Mouse (Mus musculus) ES-Bruce4 (cell line): ENCODE data around the gene Ext2. TPM values are rescaled to one million over a fixed set of nuclear protein-coding genes. Genes with fewer than 3 reads are reported as not detected.

ENCODE experiments used
- H3K27ac ChIP-seq: 2 replicates; pipeline ENCODE4 v1.5.1; 2012; ENCODE audit warnings: low read length, inconsistent platforms; ENCODE audit not compliant: insufficient read depth
- H3K27me3 ChIP-seq: 2 replicates; pipeline ENCODE4 v1.6.1; 2012; ENCODE audit warnings: mild to moderate bottlenecking, low read length, inconsistent platforms; ENCODE audit not compliant: control insufficient read depth, poor library complexity, insufficient read depth, severe bottlenecking
- H3K36me3 ChIP-seq: 2 replicates; pipeline ENCODE4 v1.6.1; 2012; ENCODE audit warnings: inconsistent platforms, mild to moderate bottlenecking, low read length, moderate library complexity; ENCODE audit not compliant: control insufficient read depth, poor library complexity, insufficient read depth, severe bottlenecking
- H3K4me1 ChIP-seq: one replicate; pipeline ENCODE4 v1.8.1; 2011; ENCODE audit warnings: low read length; ENCODE audit not compliant: control insufficient read depth, insufficient read depth
- H3K4me3 ChIP-seq: 2 replicates; pipeline ENCODE4 v1.5.1; 2011; ENCODE audit warnings: low read depth, mild to moderate bottlenecking, low read length
- H3K9ac ChIP-seq: 2 replicates; pipeline ENCODE4 v1.6.1; 2012; ENCODE audit warnings: low read depth, mild to moderate bottlenecking, inconsistent platforms; ENCODE audit not compliant: poor library complexity, severe bottlenecking
- H3K9me3 ChIP-seq: replicated peaks from 2 replicates; pipeline ENCODE4 v1.6.1; 2012; ENCODE audit warnings: mild to moderate bottlenecking, low read length, inconsistent platforms; ENCODE audit not compliant: control insufficient read depth, poor library complexity, insufficient read depth, severe bottlenecking
- CTCF ChIP-seq: IDR thresholded peaks from one replicate; pipeline ENCODE4 v1.8.1; 2011; ENCODE audit warnings: low read depth, low read length
- EP300 ChIP-seq: IDR thresholded peaks from 2 replicates; pipeline ENCODE4 v1.6.1; 2011; ENCODE audit warnings: low read depth, low read length; ENCODE audit not compliant: insufficient read depth
- POLR2A ChIP-seq: IDR thresholded peaks from one replicate; pipeline ENCODE4 v1.8.1; 2011; ENCODE audit warnings: low read length; ENCODE audit not compliant: insufficient read depth
- polyA plus RNA-seq: library from polyadenylated mRNA; stranded (reverse); fragments of >200 nt; gene quantifications from 2 replicates; pipeline ENCODE4 v1.2.4, GENCODE M21; 2011; ENCODE audit warnings: low read depth; ENCODE audit not compliant: missing spikeins, insufficient read depth, insufficient read length

Gene Ext2
- polyA plus RNA-seq, 1 experiment: 32.8 TPM

DNA sequence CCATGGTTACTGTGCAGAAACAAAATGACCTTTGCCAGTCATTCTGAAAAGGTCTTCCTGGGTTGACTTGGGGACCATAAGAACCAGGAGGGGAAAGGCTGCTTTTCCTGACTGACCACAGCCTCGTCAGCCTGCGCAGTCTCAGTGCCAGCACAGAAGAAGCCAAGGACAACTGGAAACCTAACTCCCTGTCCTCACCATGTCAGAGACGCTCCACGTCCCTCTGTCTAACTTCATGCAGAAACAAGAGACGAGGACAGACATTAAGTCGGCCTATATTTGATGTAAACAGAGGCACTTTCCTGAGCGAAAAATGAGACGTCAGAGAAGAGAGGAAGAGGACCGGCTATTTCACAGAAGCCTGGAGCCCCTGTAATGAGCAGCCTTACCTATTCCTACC, 76.6 kb downstream of the Ext2 start:
- Histone ChIP-seq H3K4me1 (no peaks in the 10 kb centered on the region), H3K27ac (no peak overlapping the region), H3K9me3 (no peaks in the 10 kb centered on the region), H3K4me3 (no peak overlapping the region), H3K36me3 (no peaks in the 10 kb centered on the region), H3K27me3 (no peaks in the 10 kb centered on the region), H3K9ac (no peak overlapping the region)
- TF ChIP-seq POLR2A (no peak), EP300 (no peak), CTCF (no peak)

DNA sequence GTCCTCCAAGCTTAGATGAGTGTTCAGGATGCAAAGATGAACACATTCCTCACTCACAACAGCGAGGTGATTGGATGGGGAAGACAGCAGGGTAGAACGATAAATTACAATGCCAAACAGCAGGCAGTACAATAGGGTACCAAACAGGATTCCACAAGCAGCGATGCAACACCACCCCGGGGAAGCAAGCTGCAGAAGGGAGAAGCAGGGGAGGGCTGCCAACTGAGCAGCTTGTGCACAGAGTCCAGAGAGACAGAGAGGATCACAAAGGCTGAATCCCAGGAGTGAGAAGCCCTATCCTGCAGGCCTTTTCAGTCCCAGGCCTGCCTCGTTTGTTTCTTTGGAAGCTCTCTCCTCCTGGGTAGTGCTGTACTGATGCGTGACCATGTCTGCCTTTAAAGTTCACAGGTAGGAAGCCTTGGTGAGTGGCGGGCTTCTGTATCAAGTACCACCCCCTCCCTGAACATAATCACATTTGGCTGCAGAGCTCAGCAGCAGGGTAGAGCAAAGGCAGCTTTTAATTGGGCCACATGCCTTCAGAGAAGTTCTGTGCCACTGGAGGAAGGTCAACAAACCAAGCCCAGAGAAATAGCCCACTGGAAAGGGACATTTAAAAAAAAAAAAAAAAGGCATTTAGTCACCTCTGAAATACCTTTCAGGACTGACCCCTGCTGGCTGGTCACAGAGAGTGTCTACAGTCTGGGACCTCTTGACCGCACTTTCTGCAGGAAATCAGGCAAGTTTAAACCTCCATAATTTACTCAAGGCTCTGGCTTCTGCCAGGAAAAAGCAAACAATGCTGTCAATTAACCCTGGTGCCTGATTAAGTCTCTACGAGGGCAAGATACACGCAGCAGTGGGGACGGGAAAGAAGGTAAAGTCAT, 77.8 kb downstream of the Ext2 start:
- no peak for TF ChIP-seq EP300
- no peak for TF ChIP-seq POLR2A
- TF ChIP-seq CTCF: no peak
- Histone ChIP-seq H3K4me1 (no peaks in the 10 kb centered on the region), H3K9me3 (no peaks in the 10 kb centered on the region), H3K27ac (no peak overlapping the region), H3K27me3 (no peaks in the 10 kb centered on the region), H3K4me3 (no peak overlapping the region), H3K9ac (no peak overlapping the region), H3K36me3 (no peaks in the 10 kb centered on the region)

DNA sequence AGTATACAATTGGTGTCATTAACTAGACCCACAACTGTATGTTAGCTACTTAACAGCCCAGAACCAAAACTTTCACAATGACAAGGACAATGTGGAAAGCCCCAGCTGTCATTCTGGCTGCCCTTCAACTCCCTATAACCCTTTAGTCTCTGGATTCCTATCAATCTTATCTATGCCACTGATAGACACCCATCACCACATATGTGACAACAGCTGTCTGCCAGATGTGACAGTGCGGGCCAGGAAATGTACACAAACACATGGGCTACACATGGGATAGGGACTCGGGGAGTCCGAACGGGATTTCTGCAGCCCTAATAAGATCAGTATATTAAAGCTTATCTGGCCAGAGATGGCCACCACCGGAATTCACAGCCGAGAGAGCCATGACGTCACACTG, 80.7 kb downstream of the Ext2 start:
- no peaks in the 10 kb centered on the region for H3K27me3 ChIP-seq
- no peak overlapping the region for H3K9ac ChIP-seq
- H3K4me1 ChIP-seq: no peaks in the 10 kb centered on the region
- no peaks in the 10 kb centered on the region for H3K9me3 ChIP-seq
- H3K4me3 ChIP-seq: no peak overlapping the region
- no peaks in the 10 kb centered on the region for H3K36me3 ChIP-seq
- TF ChIP-seq CTCF (no peak), POLR2A (no peak), EP300 (no peak)
- H3K27ac ChIP-seq: no peak overlapping the region

DNA sequence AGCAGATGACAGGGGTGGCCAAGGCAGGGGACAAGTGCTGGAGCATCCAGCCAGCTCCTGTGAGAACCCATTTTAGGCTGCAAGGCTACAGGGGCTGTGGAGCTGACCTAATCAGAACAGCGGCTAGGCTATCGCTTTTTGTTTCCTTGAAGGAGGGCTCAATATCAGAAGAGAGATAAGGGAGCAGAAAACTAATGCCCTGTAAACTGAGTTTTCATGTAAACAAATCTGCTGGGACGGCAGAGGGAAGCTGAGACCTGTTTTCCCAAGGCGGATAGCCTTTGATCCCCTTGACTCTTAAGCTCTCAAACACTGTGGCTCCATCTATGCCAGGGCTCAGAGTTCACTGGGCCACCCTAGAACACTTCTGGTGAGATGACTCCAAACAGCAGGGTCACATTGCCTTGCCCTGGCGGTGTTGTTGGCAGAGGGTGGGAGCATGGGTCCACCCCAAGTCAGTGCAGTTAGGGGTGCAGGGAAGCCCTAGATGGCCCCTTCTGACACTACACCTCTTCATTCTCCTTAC, 83.3 kb downstream of the Ext2 start:
- H3K4me1 ChIP-seq: no peaks in the 10 kb centered on the region
- H3K9ac ChIP-seq: no peak overlapping the region
- no peaks in the 10 kb centered on the region for H3K36me3 ChIP-seq
- H3K9me3 ChIP-seq: no peaks in the 10 kb centered on the region
- no peak for TF ChIP-seq EP300
- no peak for TF ChIP-seq POLR2A
- TF ChIP-seq CTCF: no peak
- no peak overlapping the region for H3K4me3 ChIP-seq
- H3K27me3 ChIP-seq: no peaks in the 10 kb centered on the region
- H3K27ac ChIP-seq: no peak overlapping the region

DNA sequence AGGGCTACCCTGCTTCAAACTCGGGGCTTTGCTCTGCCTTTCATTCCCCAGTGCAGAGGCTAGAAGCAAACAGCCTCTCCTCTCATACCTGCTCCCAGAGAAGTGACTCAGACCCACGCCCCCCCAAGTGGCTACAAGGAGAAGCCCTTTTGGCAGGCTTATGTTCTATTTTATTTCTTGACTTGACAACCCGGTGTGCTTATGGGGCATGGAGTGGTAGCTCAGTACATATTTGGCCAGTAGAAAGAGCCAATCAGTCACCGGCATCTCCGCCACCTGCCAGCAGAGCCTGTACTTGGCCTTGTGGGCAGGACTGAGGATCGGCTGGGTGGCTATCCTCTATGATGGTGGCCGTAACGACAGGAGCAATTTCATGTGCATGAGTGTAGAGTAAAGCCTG, 85.2 kb downstream of the Ext2 start:
- Histone ChIP-seq H3K36me3 (no peaks in the 10 kb centered on the region), H3K9ac (no peak overlapping the region), H3K9me3 (no peaks in the 10 kb centered on the region), H3K27me3 (no peaks in the 10 kb centered on the region), H3K4me1 (no peaks in the 10 kb centered on the region), H3K27ac (no peak overlapping the region), H3K4me3 (no peak overlapping the region)
- TF ChIP-seq POLR2A (no peak), EP300 (no peak), CTCF (no peak)

DNA sequence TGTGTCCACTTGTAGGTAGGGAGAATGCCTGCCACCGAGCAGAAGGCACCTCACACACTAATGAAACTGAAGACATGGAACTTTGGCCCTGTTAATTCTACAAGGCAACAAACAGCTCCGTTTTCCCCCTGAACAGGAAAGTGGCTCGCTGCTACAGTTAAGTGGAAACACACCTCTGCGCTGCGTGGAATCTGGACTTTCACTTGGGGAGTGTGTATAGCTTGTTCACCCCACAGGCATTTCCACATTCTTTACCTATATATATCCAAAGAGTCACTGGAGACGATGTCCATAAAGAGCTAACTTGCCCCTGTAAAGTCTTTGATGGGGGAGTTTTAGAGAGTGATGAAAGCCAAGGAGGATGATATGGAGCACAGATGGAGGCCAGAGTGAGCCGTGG, 89.7 kb downstream of the Ext2 start:
- no peaks in the 10 kb centered on the region for H3K36me3 ChIP-seq
- no peak overlapping the region for H3K9ac ChIP-seq
- no peak overlapping the region for H3K27ac ChIP-seq
- H3K27me3 ChIP-seq: no peaks in the 10 kb centered on the region
- TF ChIP-seq POLR2A (no peak), EP300 (no peak), CTCF (no peak)
- no peaks in the 10 kb centered on the region for H3K4me1 ChIP-seq
- H3K4me3 ChIP-seq: no peak overlapping the region
- H3K9me3 ChIP-seq: no peaks in the 10 kb centered on the region
